Mouse (Mus musculus) CH12.LX (cell line): ENCODE results near the gene Tulp1.

ENCODE experiments used
- CTCF ChIP-seq, 2 experiments: IDR thresholded peaks in 1 of 2; conservative IDR thresholded peaks in 1 of 2; 2 replicates each; pipeline ENCODE4 v1.5.1; 2011 to 2012; ENCODE audit warnings: low read depth in 2 of 2, low read length in 2 of 2, improper control_type of control experiment in 1 of 2, inconsistent platforms in 1 of 2, mild to moderate bottlenecking in 1 of 2, moderate library complexity in 1 of 2
- HCFC1 ChIP-seq: IDR thresholded peaks from 2 replicates; pipeline ENCODE4 v1.6.1; 2012; ENCODE audit warnings: low read depth, mild to moderate bottlenecking, inconsistent platforms, low read length, improper control_type of control experiment

DNA sequence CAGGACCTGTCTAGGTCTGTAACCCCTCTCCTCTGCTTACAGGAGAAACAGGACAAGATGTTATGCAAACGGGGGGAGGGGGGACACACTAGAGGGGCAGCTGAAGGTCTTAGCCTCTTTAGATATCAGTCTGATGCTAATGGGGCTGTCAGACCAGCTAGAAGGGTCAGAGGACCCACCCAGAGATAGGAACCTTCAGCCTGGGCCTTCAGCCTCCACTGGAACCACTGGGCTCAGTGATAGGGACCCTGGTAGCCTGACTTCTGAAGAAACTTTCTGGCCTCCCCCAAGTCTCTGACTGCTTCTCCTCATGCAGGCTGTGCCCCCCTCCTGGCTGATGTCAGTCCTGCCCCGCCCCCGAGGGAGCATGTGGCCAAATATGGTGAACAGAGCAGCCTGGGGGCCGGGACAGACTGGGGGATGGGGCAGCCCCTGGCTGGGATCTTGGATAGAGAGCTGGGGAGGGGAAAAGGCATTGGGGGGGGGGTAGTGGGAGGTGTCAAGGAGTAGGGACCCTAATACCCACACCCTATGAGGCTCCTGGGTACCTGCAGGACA is 20.9 kb downstream of the Tulp1 start:
- TF ChIP-seq CTCF (conservative IDR thresholded peaks at IDR 0.05 in 1 of 2, IDR thresholded peaks at IDR 0.05 in 1 of 2; ENCODE audit: low read depth in 2 of 2, low read length in 2 of 2) = no peak
- no peak for TF ChIP-seq HCFC1
